Mouse (Mus musculus) intestine, embryonic 15.5 days (tissue): Measurements from ENCODE around the gene Negr1. TPM values are rescaled to one million over a fixed set of nuclear protein-coding genes. Genes with fewer than 3 reads are reported as not detected.

ENCODE experiments used
- ATAC-seq: fragments of 200-750 bp; cut with Nextera tagmentation; 2 replicates; pipeline ENCODE4 v1.8.0; 2017; ENCODE audit warnings: moderate TSS enrichment, moderate library complexity
- H3K27ac ChIP-seq: fragments of 300-500 bp; sonication (generic); 2 replicates; pipeline ENCODE4 v1.5.1; 2015; ENCODE audit warnings: mild to moderate bottlenecking, inconsistent platforms
- H3K27me3 ChIP-seq: fragments of 300-500 bp; sonication (generic); replicated peaks from 2 replicates; pipeline ENCODE4 v1.6.1; 2015; ENCODE audit warnings: inconsistent platforms
- H3K36me3 ChIP-seq: fragments of 300-500 bp; sonication (generic); 2 replicates; pipeline ENCODE4 v1.6.1; 2015; ENCODE audit warnings: inconsistent platforms
- H3K4me1 ChIP-seq: fragments of 300-500 bp; sonication (generic); replicated peaks from 2 replicates; pipeline ENCODE4 v1.6.1; 2015; ENCODE audit warnings: inconsistent platforms
- H3K4me2 ChIP-seq: fragments of 300-500 bp; sonication (generic); replicated peaks from 2 replicates; pipeline ENCODE4 v1.6.1; 2015; ENCODE audit warnings: mild to moderate bottlenecking, inconsistent platforms
- H3K4me3 ChIP-seq: fragments of 300-500 bp; sonication (generic); replicated peaks from 2 replicates; pipeline ENCODE4 v1.5.1; 2015; ENCODE audit warnings: inconsistent platforms
- H3K9ac ChIP-seq: fragments of 300-500 bp; sonication (generic); 2 replicates; pipeline ENCODE4 v1.6.1; 2015; ENCODE audit warnings: inconsistent platforms
- H3K9me3 ChIP-seq: fragments of 300-500 bp; sonication (generic); 2 replicates; pipeline ENCODE4 v1.6.1; 2016; ENCODE audit warnings: inconsistent platforms
- WGBS: fragments of 180-500 bp; shearing (Covaris S2); methylation state at CpG from one replicate; pipeline ENCODE4 v1.1.7; 2015; 5-methylcytosine and 5-hydroxymethylcytosine counted together
- polyA plus RNA-seq: library from polyadenylated mRNA; unstranded; fragments of >200 nt; fragmentation: Nextera tagmentation; extraction: Ambion mirVana; gene quantifications from 2 replicates; pipeline ENCODE4 v1.2.1, GENCODE M21; 2015

Gene Negr1
- polyA plus RNA-seq, 1 experiment from 2014 or later, result 3.8 TPM

DNA sequence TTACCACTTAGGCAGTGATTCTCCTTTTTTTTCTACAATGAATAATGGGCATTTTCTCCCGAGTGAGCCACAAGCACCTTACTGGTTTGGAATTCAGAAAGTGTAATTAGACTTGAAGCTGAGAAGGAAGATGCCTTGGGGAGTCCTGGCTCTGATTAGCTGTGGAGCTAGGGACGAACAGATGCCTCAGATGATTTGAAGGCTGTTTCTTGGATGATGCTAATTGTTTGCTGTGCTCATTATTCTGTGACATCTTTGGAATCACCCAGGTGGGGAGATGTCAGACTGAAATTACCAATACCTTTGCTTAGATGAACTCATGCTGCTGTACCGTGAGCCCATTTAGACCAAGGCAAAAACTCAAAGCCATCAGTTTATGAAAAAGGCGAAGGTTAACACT, 333.7 kb downstream of the Negr1 start:
- Histone ChIP-seq H3K4me3 (no peak overlapping the region), H3K27me3 (no peaks in the 10 kb centered on the region), H3K4me1 (no peaks in the 10 kb centered on the region), H3K9ac (no peak overlapping the region), H3K4me2 (no peak overlapping the region), H3K27ac (no peak overlapping the region), H3K36me3 (no peaks in the 10 kb centered on the region), H3K9me3 (no peaks in the 10 kb centered on the region)
- ATAC-seq, result no peak
- WGBS, result 54% methylated on average over 4 of the region's 4 CpGs

DNA sequence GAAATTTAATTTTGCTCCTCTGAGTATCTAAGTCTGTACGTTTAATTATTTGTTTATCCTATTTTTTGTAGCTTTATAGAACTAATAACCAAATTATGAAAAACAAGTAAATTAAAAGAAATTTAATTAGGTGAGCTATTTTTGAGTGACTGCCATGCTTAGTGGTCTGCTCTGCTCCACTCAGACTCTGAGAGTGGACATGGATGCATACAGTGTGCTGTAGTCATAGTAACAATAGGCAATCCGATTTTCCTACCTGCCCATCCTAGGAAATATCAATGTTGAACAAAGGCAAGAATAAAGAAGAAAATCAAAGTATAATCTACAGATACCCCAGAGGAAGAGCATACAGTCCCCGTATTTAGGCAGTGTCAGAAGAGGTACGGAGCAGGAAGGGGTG, 334.5 kb downstream of the Negr1 start:
- no peaks in the 10 kb centered on the region for H3K9me3 ChIP-seq
- no peak overlapping the region for H3K9ac ChIP-seq
- H3K27me3 ChIP-seq, result no peaks in the 10 kb centered on the region
- no peak overlapping the region for H3K4me2 ChIP-seq
- ATAC-seq, result no peak
- no peak overlapping the region for H3K4me3 ChIP-seq
- H3K27ac ChIP-seq, result no peak overlapping the region
- 76% methylated on average over 4 of the region's 4 CpGs for WGBS
- no peaks in the 10 kb centered on the region for H3K36me3 ChIP-seq
- no peaks in the 10 kb centered on the region for H3K4me1 ChIP-seq

DNA sequence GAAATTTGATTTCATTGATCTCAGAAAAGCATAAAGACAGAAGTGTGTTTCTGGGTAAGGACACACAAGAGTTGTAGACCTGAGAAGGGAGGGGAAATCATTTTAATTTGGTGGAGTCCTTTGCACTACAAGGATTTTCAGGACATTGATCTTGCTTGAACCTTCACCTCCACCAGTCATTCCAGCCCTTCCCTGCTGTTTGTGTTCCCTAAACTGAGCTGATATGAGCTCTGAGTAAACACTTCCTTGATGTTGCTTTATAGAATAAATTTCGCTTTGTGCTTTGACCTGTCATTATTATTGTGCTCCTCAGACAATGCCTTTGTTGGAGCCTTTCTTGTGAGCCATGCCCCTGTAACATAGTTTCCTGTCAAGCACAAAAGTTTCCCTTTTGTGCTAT, 335.0 kb downstream of the Negr1 start:
- Histone ChIP-seq H3K27me3 (no peaks in the 10 kb centered on the region), H3K9me3 (no peaks in the 10 kb centered on the region), H3K4me1 (no peaks in the 10 kb centered on the region), H3K4me3 (no peak overlapping the region), H3K27ac (no peak overlapping the region), H3K36me3 (no peaks in the 10 kb centered on the region), H3K4me2 (no peak overlapping the region), H3K9ac (no peak overlapping the region)
- no peak for ATAC-seq
- 68% methylated on average over 1 of the region's 1 CpGs for WGBS

DNA sequence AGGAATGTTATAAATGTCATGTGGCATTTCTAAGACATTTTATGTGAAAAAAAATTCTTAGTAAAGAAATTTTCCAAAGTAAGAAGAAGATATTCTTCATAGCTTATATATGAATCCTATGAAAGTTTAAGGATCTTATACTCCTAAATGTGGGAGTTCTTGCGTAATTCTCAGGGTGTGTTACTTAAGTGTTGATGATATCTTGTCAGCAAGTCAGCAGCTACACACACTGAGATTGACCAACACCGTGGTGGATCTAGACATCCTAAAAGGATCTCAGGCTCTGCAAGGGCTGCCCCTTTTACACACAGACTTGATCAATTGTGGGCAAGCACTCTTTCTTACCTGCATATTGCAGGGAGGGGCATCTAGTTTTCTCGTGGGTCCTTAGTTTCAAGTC, 339.5 kb downstream of the Negr1 start:
- ATAC-seq, result no peak
- WGBS, result 75% methylated on average over 3 of the region's 3 CpGs
- no peaks in the 10 kb centered on the region for H3K4me1 ChIP-seq
- H3K4me2 ChIP-seq, result no peak overlapping the region
- H3K4me3 ChIP-seq, result no peak overlapping the region
- no peaks in the 10 kb centered on the region for H3K27me3 ChIP-seq
- H3K9ac ChIP-seq, result no peak overlapping the region
- H3K9me3 ChIP-seq, result no peaks in the 10 kb centered on the region
- no peak overlapping the region for H3K27ac ChIP-seq
- H3K36me3 ChIP-seq, result no peaks in the 10 kb centered on the region

DNA sequence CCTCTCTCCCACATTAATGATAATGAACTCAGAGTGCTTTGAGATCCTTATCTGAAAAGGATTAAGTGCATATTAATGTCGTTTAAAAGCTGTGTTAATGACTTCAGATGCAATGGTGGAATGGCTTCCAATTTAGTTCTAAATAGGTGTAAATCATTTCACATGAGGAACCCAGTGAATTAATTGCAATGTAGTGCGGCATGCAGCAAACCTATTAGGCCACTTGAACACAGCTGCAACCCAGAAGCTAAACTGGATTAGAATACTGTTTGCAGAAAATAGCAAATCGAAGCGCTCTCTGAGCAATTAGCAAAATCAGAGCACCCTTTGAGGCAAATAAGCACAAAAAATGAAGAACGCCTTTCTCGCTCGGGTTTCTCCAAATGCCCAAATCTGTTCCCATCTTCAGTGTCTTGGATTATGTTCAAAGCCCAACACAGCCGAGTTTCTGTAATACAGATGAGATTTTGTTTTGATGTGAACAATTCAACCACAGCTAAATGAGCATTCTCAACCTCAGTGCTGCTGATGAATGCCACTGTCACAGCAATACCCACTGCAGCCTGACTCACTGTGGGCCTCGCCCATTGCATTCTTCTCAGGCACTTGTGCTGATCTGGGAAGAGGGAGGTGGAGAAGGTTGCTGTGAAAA, 342.5 kb downstream of the Negr1 start:
- no peaks in the 10 kb centered on the region for H3K27me3 ChIP-seq
- WGBS, result 84% methylated on average over 9 of the region's 9 CpGs
- H3K4me3 ChIP-seq, result no peak overlapping the region
- no peak for ATAC-seq
- no peak overlapping the region for H3K9ac ChIP-seq
- no peak overlapping the region for H3K27ac ChIP-seq
- no peaks in the 10 kb centered on the region for H3K4me1 ChIP-seq
- no peaks in the 10 kb centered on the region for H3K9me3 ChIP-seq
- H3K36me3 ChIP-seq, result no peaks in the 10 kb centered on the region
- no peak overlapping the region for H3K4me2 ChIP-seq

DNA sequence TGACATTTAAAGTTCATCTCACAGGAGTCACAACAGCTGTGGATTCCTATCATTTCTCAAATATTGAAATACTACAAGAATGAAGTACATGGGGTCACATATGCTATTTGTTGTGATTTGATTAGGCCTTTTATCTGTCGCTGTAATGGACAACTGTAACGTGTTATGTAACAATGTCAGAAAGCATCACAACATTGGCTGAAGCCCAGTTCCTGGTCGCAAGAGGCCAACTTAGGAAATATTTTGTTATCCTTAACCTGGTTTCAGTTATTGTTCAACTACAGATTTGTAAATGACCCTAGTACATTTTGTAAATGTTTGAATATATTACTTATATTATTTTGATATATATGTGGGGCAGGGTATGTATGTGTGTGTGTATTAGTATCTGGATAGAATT, 351.2 kb downstream of the Negr1 start:
- no peak overlapping the region for H3K9ac ChIP-seq

DNA sequence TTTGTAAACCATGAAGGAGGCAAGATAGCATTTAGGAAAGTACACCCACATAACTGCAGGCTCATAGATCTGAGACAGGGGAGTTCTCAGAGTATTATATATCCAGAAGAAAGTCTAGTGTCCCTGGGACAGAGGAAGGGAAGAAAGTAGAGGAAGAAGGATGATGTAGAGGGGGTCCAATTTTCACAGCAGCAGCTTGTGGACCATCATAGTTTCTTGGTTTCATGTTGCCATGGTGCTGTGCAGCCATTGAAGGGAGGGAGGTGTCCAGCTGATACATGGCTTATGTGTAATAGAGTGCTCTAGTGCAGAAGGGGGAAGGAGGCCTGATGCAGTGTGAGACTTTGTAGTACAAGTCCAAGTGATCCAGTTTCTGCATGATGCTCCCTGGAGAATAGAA, 359.8 kb downstream of the Negr1 start:
- ATAC-seq, result no peak
- Histone ChIP-seq H3K36me3 (no peaks in the 10 kb centered on the region), H3K9me3 (no peaks in the 10 kb centered on the region), H3K4me1 (no peaks in the 10 kb centered on the region), H3K9ac (no peak overlapping the region), H3K4me2 (no peak overlapping the region), H3K27me3 (no peaks in the 10 kb centered on the region), H3K4me3 (no peak overlapping the region), H3K27ac (no peak overlapping the region)

More for the DNA sequence above, 351.2 kb downstream of the Negr1 start:
- H3K4me1 ChIP-seq, result no peaks in the 10 kb centered on the region
- H3K27ac ChIP-seq, result no peak overlapping the region
- 85% methylated on average over 3 of the region's 3 CpGs for WGBS
- no peak overlapping the region for H3K4me2 ChIP-seq
- ATAC-seq, result no peak
- H3K9me3 ChIP-seq, result no peaks in the 10 kb centered on the region
- no peaks in the 10 kb centered on the region for H3K36me3 ChIP-seq
- no peak overlapping the region for H3K4me3 ChIP-seq
- H3K27me3 ChIP-seq, result no peaks in the 10 kb centered on the region

DNA sequence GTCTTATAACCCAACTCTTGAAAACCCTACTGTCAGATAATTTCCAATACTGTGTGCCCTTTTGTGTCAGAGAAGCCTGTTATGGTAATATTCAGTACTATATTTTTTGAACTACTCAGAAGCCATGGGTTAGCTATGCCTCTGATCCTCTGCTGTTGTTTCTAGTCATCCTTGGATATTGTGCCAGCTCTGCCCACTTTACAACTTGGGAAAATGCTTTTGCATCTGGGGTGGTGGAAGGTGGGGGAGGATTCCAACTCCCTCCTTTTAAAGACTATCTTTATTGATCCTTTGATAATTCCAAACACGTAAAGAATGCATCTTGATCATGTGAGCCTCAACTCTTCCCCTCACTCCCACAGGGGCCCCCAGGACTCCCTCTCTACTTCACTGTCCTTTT, 361.6 kb downstream of the Negr1 start:
- Histone ChIP-seq H3K27me3 (no peaks in the 10 kb centered on the region), H3K36me3 (no peaks in the 10 kb centered on the region), H3K27ac (no peak overlapping the region), H3K9ac (no peak overlapping the region), H3K4me2 (no peak overlapping the region), H3K9me3 (no peaks in the 10 kb centered on the region), H3K4me1 (no peaks in the 10 kb centered on the region), H3K4me3 (no peak overlapping the region)
- ATAC-seq, result no peak
- 74% methylated on average over 1 of the region's 1 CpGs for WGBS

DNA sequence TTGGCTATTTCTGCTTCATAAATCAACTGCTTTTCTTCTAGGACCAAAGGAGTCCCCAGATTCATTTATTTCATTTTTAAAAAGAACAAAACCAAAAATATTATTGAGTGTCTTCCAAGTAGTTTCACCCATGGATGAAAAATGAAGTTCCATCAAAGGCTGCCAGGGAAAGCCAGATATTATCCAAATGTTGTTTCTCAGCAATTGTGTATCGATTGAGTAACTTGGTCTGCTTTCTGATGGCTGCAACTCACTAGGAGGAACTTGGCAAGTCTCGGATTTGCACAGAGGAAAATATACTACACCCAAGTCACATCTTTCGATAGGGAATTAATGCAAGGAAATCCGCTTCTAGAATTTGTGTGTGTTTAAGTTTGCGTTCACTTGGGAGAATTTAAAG, 363.5 kb downstream of the Negr1 start:
- no peak overlapping the region for H3K4me2 ChIP-seq
- H3K4me1 ChIP-seq, result no peaks in the 10 kb centered on the region
- H3K9me3 ChIP-seq, result no peaks in the 10 kb centered on the region
- H3K4me3 ChIP-seq, result no peak overlapping the region
- no peak for ATAC-seq
- no peaks in the 10 kb centered on the region for H3K36me3 ChIP-seq
- no peak overlapping the region for H3K27ac ChIP-seq
- WGBS, result 86% methylated on average over 5 of the region's 5 CpGs
- no peaks in the 10 kb centered on the region for H3K27me3 ChIP-seq
- H3K9ac ChIP-seq, result no peak overlapping the region

DNA sequence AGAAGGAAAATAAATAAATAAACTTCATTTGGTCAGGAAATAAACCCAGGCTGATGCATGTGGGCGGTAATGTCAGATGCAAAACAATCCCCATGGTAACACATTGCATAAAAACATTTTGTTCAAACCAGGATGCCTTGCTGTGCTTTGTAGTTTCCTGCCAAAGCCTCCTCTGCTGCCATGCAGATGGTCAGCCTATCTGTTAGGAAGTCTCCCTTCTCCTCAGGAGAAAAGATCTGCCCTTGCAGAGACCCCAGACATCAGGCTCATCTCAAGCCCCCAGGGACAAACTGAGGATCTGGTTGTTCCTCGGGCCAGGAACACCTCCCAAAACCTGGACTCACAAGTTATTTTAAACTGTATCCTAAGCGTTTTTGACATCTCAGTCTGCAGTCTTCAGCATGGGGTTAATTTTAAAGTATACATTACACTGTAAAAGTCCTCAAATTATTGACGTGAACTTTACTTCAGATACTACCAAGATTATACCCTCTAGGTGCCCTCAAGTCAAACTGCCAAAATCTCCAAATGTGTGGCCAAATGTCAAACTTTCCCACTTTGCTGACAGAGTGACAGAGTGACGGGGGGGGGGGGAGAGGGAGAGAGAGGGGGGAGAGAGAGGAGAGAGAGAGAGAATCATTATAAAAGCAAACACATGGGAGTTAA, 366.9 kb downstream of the Negr1 start:
- H3K27ac ChIP-seq, result no peak overlapping the region
- no peak overlapping the region for H3K4me3 ChIP-seq
- no peak overlapping the region for H3K9ac ChIP-seq
- H3K4me1 ChIP-seq, result no peaks in the 10 kb centered on the region
- no peak overlapping the region for H3K4me2 ChIP-seq
- no peak for ATAC-seq
- WGBS, result 60% methylated on average over 5 of the region's 5 CpGs
- H3K27me3 ChIP-seq, result no peaks in the 10 kb centered on the region
- no peaks in the 10 kb centered on the region for H3K36me3 ChIP-seq
- H3K9me3 ChIP-seq, result no peaks in the 10 kb centered on the region

DNA sequence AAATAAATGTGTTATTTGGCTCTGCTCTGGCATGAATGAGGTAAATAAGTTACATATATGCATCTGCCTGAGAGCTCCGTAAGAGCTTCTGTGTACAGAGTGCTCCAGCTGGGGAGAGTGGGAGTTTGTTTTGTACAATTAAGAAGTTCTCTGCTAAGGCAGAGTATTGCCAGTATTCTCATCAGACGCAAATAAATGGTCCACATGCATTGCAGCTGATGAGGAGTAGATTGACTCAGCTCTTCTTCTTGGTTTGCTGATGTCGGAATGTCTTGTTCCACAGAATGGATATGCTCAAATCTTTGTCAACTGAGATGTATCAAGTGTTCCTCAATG, 367.4 kb downstream of the Negr1 start:
- WGBS, result 79% methylated on average over 3 of the region's 3 CpGs
- no peak for ATAC-seq
- no peaks in the 10 kb centered on the region for H3K36me3 ChIP-seq

DNA sequence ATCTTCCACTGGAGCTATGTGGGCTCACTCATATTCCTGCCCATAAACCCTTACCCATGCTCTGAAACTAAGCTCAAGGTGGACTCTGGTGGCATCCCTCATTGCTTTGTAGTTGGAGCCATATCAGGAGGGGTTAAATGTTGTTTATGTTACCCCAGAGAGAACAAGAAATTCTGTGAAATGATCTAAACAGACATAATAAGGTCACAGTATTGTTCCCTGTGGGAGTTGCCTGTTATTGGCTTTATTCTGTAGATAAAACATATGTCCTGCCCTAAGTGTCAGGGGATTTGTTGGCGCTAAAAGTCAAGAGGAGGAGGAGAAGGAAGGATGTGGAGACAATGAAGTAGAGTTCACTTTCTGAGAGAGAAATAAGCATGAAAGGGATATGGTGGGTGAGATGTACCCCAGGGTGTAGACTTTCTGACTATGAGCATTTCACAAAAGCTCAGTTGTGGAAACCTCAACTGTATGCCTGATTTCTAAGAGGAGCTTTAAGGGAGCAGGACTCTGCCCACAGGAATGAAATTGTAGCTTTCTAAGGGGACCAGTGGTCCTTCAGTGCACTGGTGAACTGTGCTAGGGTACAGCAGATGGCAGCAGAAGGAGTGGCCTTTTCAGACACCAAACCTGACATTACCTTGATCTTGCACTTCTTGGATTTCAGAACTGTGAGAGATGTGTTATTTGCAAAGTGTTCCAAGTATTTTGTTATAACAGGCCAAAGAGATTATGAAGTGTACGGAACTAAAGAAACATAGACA, 368.3 kb downstream of the Negr1 start:
- no peaks in the 10 kb centered on the region for H3K36me3 ChIP-seq
- H3K9me3 ChIP-seq, result no peaks in the 10 kb centered on the region
- no peaks in the 10 kb centered on the region for H3K27me3 ChIP-seq
- H3K27ac ChIP-seq, result no peak overlapping the region
- no peaks in the 10 kb centered on the region for H3K4me1 ChIP-seq
- 80% methylated on average over 2 of the region's 2 CpGs for WGBS
- H3K4me3 ChIP-seq, result no peak overlapping the region
- H3K4me2 ChIP-seq, result no peak overlapping the region
- H3K9ac ChIP-seq, result no peak overlapping the region
- ATAC-seq, result no peak

More for the DNA sequence above, 367.4 kb downstream of the Negr1 start:
- Histone ChIP-seq H3K27me3 (no peaks in the 10 kb centered on the region), H3K27ac (no peak overlapping the region), H3K4me1 (no peaks in the 10 kb centered on the region), H3K9me3 (no peaks in the 10 kb centered on the region), H3K4me3 (no peak overlapping the region), H3K4me2 (no peak overlapping the region), H3K9ac (no peak overlapping the region)

DNA sequence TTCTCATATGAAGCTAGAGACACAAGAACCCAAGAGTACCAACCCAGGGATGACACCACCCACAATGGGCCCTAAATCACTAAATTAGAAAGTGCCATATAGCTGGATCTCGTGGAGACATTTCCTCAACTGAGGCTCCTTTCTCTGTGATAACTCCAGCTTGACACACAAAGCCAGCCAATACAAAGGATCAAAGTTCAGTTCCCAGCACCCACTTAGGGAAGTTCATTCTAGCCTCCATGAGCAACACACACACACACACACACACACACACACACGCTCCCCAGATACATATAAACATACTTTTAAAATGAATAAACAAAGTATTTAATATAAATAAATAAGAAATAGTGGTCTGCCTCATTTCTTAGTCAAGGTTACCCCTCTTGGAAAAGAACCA, 369.4 kb downstream of the Negr1 start:
- H3K36me3 ChIP-seq, result no peaks in the 10 kb centered on the region
- WGBS, result 72% methylated on average over 2 of the region's 2 CpGs
- no peak overlapping the region for H3K4me3 ChIP-seq
- H3K4me1 ChIP-seq, result no peaks in the 10 kb centered on the region
- no peak overlapping the region for H3K4me2 ChIP-seq
- H3K9ac ChIP-seq, result no peak overlapping the region
- no peaks in the 10 kb centered on the region for H3K27me3 ChIP-seq
- no peaks in the 10 kb centered on the region for H3K9me3 ChIP-seq
- H3K27ac ChIP-seq, result no peak overlapping the region
- 0 out of 2 replicates have a peak, but pooled peaks have one; percentile 42 for ATAC-seq
